Mouse (Mus musculus) embryonic fibroblast, embryonic 13.5 days (primary cell): Measurements from ENCODE around the gene Mettl2. TPM values are rescaled to one million over a fixed set of nuclear protein-coding genes. Genes with fewer than 3 reads are reported as not detected.

Experiments used
- H3K27ac ChIP-seq: 2 replicates; pipeline ENCODE4 v1.5.1; 2012; ENCODE audit warnings: low read length, control low read depth, inconsistent platforms; ENCODE audit not compliant: insufficient read depth
- H3K4me1 ChIP-seq: 2 replicates; pipeline ENCODE4 v1.6.1; 2011; ENCODE audit warnings: low read length; ENCODE audit not compliant: control insufficient read depth, insufficient read depth
- H3K4me3 ChIP-seq: 2 replicates; pipeline ENCODE4 v1.5.1; 2011; ENCODE audit warnings: mild to moderate bottlenecking, control low read depth, low read length; ENCODE audit not compliant: insufficient read depth
- CTCF ChIP-seq: IDR thresholded peaks from 2 replicates; pipeline ENCODE4 v1.5.1; 2011; ENCODE audit warnings: mild to moderate bottlenecking, control low read depth, low read length, moderate library complexity, borderline replicate concordance; ENCODE audit not compliant: insufficient read depth
- POLR2A ChIP-seq: IDR thresholded peaks from 2 replicates; pipeline ENCODE4 v1.6.1; 2011; ENCODE audit warnings: low read depth, mild to moderate bottlenecking, control low read depth, low read length, moderate library complexity
- polyA plus RNA-seq: library from polyadenylated mRNA; stranded (reverse); fragments of >200 nt; gene quantifications from 2 replicates; pipeline ENCODE4 v1.2.4, GENCODE M21; 2011; ENCODE audit warnings: low read depth; ENCODE audit not compliant: missing spikeins, insufficient read length

Gene Mettl2
- polyA plus RNA-seq, 1 experiment: 26.8 TPM

GRCm38 (mm10) chr11:105178516-105178915 is 52.3 kb downstream of the Mettl2 start, which contains the start of gene Tlk2:
Gene Tlk2, plus strand, starts transcription at chr11:105178807.
- Histone ChIP-seq H3K4me3 (0 out of 2 replicates have a peak within 1 kb of the TSS, but pooled peaks have one; percentile 8), H3K4me1 (no peaks in the 10 kb centered on the region), H3K27ac (no peak within 1 kb of the TSS)
- TF ChIP-seq POLR2A (no peak), CTCF (no peak)

DNA sequence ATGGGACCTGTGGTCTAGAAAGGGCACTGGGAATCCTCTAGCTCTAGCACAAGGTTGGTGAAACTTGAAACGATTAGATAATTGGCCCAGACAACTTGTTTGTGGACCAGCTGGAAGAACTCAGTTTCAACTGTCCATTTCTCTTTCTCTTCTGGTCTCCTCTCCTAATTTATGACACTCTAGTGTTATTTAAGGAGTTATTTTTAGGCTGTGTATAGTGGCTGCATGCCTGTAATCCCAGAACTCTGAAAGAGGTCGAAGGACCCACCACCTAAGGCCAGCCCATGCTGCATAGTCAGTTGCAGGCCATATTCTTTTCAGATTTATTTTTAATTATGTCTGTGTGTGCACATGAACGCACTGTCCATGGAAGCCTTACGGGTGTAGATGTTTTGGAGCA is 53.3 kb downstream of the Mettl2 start:
- H3K4me1 ChIP-seq: no peaks in the 10 kb centered on the region
- TF ChIP-seq POLR2A: no peak
- no peak for TF ChIP-seq CTCF
- no peak overlapping the region for H3K27ac ChIP-seq
- H3K4me3 ChIP-seq: peak overlapping the region; percentile 58; the same call in 1 of the 2 replicates

- no peaks in the 10 kb centered on the region for H3K4me1 ChIP-seq
- H3K4me3 ChIP-seq: peak overlapping the region; percentile 58
- H3K27ac ChIP-seq: peak overlapping the region; percentile 79
- no peak for TF ChIP-seq CTCF
- TF ChIP-seq POLR2A: no peak; the same call in 1 of the 2 replicates
Observed at GRCm38 (mm10) chr11:105180471-105181091, 54.4 kb downstream of the Mettl2 start.

GRCm38 (mm10) chr11:105181126-105181637 is 55.0 kb downstream of the Mettl2 start:
- TF ChIP-seq POLR2A (peak; percentile 80), CTCF (no peak)
- Histone ChIP-seq H3K4me3 (peak overlapping the region; percentile 58), H3K27ac (peak overlapping the region; percentile 79), H3K4me1 (no peaks in the 10 kb centered on the region)

DNA sequence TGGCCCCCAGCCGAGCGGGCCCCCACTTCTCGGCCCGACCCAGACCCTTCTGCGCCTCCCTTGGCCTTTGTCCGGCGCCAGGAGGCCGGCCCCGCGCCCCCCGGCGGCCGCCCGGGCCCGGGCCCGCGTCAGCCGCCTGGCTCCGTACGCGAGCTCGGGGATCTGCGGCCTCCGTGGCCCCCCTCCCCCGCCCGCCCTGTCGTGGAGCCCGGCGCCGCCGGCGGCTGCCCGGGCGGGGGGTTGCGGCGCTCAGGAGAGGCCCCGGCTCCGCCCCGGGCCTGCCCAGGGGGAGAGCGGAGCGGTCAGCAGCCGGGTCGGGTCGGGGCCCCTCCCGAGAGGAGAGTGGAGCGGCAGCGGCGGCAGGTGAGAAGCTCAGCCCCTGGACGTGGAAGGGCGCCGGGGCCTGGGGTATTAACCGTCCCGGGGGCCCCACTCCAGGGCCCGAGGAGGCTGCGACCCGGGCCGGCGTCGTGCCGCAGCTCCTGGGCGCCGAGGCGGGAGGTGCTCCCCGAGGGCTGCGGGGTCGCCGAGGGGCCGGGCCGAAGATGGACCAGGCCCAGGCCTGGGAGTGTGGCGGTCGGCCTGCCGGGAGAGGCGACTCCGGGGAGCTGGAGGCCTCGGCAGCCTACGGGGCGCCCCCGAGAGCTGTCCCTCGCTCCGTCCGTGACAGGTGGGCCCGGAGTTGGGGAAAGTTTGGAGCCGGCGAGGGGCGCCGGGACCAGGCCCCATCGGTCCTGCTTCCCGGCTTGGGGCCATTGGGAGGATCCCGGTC is 55.6 kb downstream of the Mettl2 start:
- Histone ChIP-seq H3K4me1 (no peaks in the 10 kb centered on the region), H3K4me3 (peak overlapping the region; percentile 95), H3K27ac (peak overlapping the region; percentile 62)
- no peak for TF ChIP-seq POLR2A
- TF ChIP-seq CTCF: no peak

- no peak for TF ChIP-seq POLR2A
- TF ChIP-seq CTCF: no peak
- H3K4me1 ChIP-seq: no peaks in the 10 kb centered on the region
- peak overlapping the region; percentile 62 for H3K27ac ChIP-seq
- peak overlapping the region; percentile 95 for H3K4me3 ChIP-seq
Observed at GRCm38 (mm10) chr11:105182461-105182855, 56.2 kb downstream of the Mettl2 start.

- Histone ChIP-seq H3K4me1 (no peaks in the 10 kb centered on the region), H3K4me3 (no peak overlapping the region), H3K27ac (no peak overlapping the region)
- TF ChIP-seq CTCF (no peak), POLR2A (no peak)
Observed at GRCm38 (mm10) chr11:105184678-105185077, 58.5 kb downstream of the Mettl2 start.

Other genes starting within 250 kb of the Mettl2 start
- not detected in 2 replicates for gene Efcab3, start 62.8 kb upstream of the Mettl2 start, polyA plus RNA-seq
- not detected in 2 replicates for gene Gm10842, start 20.5 kb downstream of the Mettl2 start, polyA plus RNA-seq
- gene Tlk2, start 52.4 kb downstream of the Mettl2 start, polyA plus RNA-seq: 86.5 and 97.2 TPM in 2 replicates
- gene Mrc2, start 166.2 kb downstream of the Mettl2 start, polyA plus RNA-seq: 144 and 150 TPM in 2 replicates